Mouse (Mus musculus): ENCODE data around the gene Micu1. TPM values are rescaled to one million over a fixed set of nuclear protein-coding genes. Genes with fewer than 3 reads are reported as not detected.

The Micu1 gene
- polyA plus RNA-seq, 1 experiment: 22.9 TPM

GRCm38 (mm10) chr10:59707595-59707994 is 5.3 kb downstream of the Micu1 start:
- no peaks in the 10 kb centered on the region for H3K36me3 ChIP-seq (ENCODE audit: control insufficient read depth, insufficient read depth, low read length, poor library complexity, severe bottlenecking)
- no peak for TF ChIP-seq POLR2A (IDR thresholded peaks at IDR 0.05; ENCODE audit: insufficient read depth, low read length)
- TF ChIP-seq EP300 (IDR thresholded peaks at IDR 0.05; ENCODE audit: insufficient read depth, low read depth, low read length): no peak
- no peak overlapping the region for H3K9ac ChIP-seq (ENCODE audit: low read depth, poor library complexity, severe bottlenecking)
- no peaks in the 10 kb centered on the region for H3K27me3 ChIP-seq (ENCODE audit: control insufficient read depth, insufficient read depth, low read length, poor library complexity, severe bottlenecking)
- no peak overlapping the region for H3K27ac ChIP-seq (ENCODE audit: insufficient read depth, low read length)
- H3K4me1 ChIP-seq (ENCODE audit: control insufficient read depth, insufficient read depth, low read length): peaks cover 1% of the 10 kb centered on the region
- H3K4me3 ChIP-seq (ENCODE audit: low read depth, low read length): no peak overlapping the region
- H3K9me3 ChIP-seq (replicated peaks; ENCODE audit: control insufficient read depth, insufficient read depth, low read length, poor library complexity, severe bottlenecking): no peaks in the 10 kb centered on the region; the same call in 1 of the 2 replicates

DNA sequence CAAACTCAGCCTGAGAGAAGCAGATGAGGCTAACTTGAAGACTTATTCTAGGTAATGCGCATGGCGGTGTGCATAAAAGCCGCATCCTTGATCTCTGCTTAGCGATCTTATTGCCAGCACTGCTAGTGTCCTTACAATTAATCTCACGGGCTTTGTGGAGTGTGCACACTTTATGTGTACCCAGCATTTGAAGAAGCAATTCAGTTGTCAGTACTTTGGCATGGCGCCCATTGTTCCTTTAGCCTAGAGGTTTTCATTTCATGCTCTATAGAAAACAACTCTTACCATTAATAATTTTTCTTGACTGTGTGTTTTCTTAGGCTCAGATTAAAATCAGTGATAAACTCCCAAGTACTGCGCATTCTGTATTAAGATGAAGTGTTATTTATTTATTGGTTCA is 7.0 kb downstream of the Micu1 start:
- Histone ChIP-seq H3K4me1 (ENCODE audit: control insufficient read depth, insufficient read depth, low read length) (no peaks in the 10 kb centered on the region), H3K9me3 (replicated peaks; ENCODE audit: control insufficient read depth, insufficient read depth, low read length, poor library complexity, severe bottlenecking) (no peaks in the 10 kb centered on the region; the same call in 1 of the 2 replicates)
- TF ChIP-seq EP300 (IDR thresholded peaks at IDR 0.05; ENCODE audit: insufficient read depth, low read depth, low read length) (no peak), CTCF (IDR thresholded peaks at IDR 0.05; ENCODE audit: low read depth, low read length) (no peak), POLR2A (IDR thresholded peaks at IDR 0.05; ENCODE audit: insufficient read depth, low read length) (no peak)

DNA sequence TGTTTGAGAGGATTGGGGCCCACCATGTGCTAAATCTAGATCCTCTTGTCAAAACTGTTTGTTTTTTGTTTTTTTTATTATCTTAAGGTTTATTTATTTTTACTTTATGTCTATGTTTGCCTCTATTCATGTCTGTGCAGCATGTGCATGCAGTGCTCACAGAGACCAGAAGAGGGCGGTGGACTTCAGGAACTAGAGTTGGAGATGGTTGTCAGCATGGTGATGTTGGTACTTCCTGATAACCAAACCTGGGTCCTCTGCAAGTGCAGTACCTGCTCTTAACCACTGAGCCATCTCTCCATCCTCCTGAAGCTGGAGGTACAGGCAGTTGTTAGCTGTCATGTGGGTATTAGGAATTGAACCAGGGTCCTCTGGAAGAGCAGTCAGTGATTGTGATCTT is 8.0 kb downstream of the Micu1 start:
- Histone ChIP-seq H3K9me3 (replicated peaks; ENCODE audit: control insufficient read depth, insufficient read depth, low read length, poor library complexity, severe bottlenecking) (no peaks in the 10 kb centered on the region; the same call in 1 of the 2 replicates), H3K9ac (ENCODE audit: low read depth, poor library complexity, severe bottlenecking) (no peak overlapping the region), H3K36me3 (ENCODE audit: control insufficient read depth, insufficient read depth, low read length, poor library complexity, severe bottlenecking) (no peaks in the 10 kb centered on the region), H3K4me1 (ENCODE audit: control insufficient read depth, insufficient read depth, low read length) (no peaks in the 10 kb centered on the region), H3K4me3 (ENCODE audit: low read depth, low read length) (no peak overlapping the region), H3K27ac (ENCODE audit: insufficient read depth, low read length) (no peak overlapping the region), H3K27me3 (ENCODE audit: control insufficient read depth, insufficient read depth, low read length, poor library complexity, severe bottlenecking) (no peaks in the 10 kb centered on the region)
- TF ChIP-seq POLR2A (IDR thresholded peaks at IDR 0.05; ENCODE audit: insufficient read depth, low read length) (no peak), CTCF (IDR thresholded peaks at IDR 0.05; ENCODE audit: low read depth, low read length) (peak; percentile 50)

More for the DNA sequence above, 7.0 kb downstream of the Micu1 start:
- Histone ChIP-seq H3K36me3 (ENCODE audit: control insufficient read depth, insufficient read depth, low read length, poor library complexity, severe bottlenecking) (no peaks in the 10 kb centered on the region), H3K27ac (ENCODE audit: insufficient read depth, low read length) (no peak overlapping the region), H3K4me3 (ENCODE audit: low read depth, low read length) (no peak overlapping the region), H3K27me3 (ENCODE audit: control insufficient read depth, insufficient read depth, low read length, poor library complexity, severe bottlenecking) (no peaks in the 10 kb centered on the region), H3K9ac (ENCODE audit: low read depth, poor library complexity, severe bottlenecking) (no peak overlapping the region)

DNA sequence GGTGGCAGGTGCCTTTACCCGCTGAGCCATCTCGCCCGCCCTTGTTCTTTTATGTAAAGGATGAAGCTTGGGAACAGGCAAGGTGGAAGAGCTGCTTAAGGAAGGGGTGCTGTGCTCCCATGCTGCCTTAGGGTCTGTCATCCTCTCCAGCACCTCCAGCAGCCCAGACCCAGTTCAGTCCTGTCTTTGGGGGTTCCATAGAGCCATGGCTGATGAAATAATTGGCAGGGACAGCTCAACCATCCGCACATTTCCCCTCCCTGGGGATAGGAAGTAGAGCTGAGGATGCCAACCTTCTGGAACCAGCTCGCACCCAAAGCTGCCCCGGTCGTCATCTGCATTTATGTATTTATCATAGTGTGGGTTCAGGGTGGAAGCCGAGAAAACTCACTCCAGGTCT is 9.8 kb downstream of the Micu1 start:
- H3K9ac ChIP-seq (ENCODE audit: low read depth, poor library complexity, severe bottlenecking): no peak overlapping the region
- no peak overlapping the region for H3K4me3 ChIP-seq (ENCODE audit: low read depth, low read length)
- no peak for TF ChIP-seq EP300 (IDR thresholded peaks at IDR 0.05; ENCODE audit: insufficient read depth, low read depth, low read length)
- no peak for TF ChIP-seq CTCF (IDR thresholded peaks at IDR 0.05; ENCODE audit: low read depth, low read length)
- no peak overlapping the region for H3K27ac ChIP-seq (ENCODE audit: insufficient read depth, low read length)
- no peaks in the 10 kb centered on the region for H3K27me3 ChIP-seq (ENCODE audit: control insufficient read depth, insufficient read depth, low read length, poor library complexity, severe bottlenecking)
- no peaks in the 10 kb centered on the region for H3K4me1 ChIP-seq (ENCODE audit: control insufficient read depth, insufficient read depth, low read length)
- no peaks in the 10 kb centered on the region for H3K36me3 ChIP-seq (ENCODE audit: control insufficient read depth, insufficient read depth, low read length, poor library complexity, severe bottlenecking)
- H3K9me3 ChIP-seq (replicated peaks; ENCODE audit: control insufficient read depth, insufficient read depth, low read length, poor library complexity, severe bottlenecking): no peaks in the 10 kb centered on the region; the same call in 1 of the 2 replicates

GRCm38 (mm10) chr10:59720017-59720416 is 17.7 kb downstream of the Micu1 start:
- no peak for TF ChIP-seq POLR2A (IDR thresholded peaks at IDR 0.05; ENCODE audit: insufficient read depth, low read length)
- no peak for TF ChIP-seq EP300 (IDR thresholded peaks at IDR 0.05; ENCODE audit: insufficient read depth, low read depth, low read length)
- no peak for TF ChIP-seq CTCF (IDR thresholded peaks at IDR 0.05; ENCODE audit: low read depth, low read length)
- H3K9me3 ChIP-seq (replicated peaks; ENCODE audit: control insufficient read depth, insufficient read depth, low read length, poor library complexity, severe bottlenecking): no peaks in the 10 kb centered on the region
- no peaks in the 10 kb centered on the region for H3K4me1 ChIP-seq (ENCODE audit: control insufficient read depth, insufficient read depth, low read length)

GRCm38 (mm10) chr10:59721555-59721954 is 19.3 kb downstream of the Micu1 start:
- Histone ChIP-seq H3K27me3 (ENCODE audit: control insufficient read depth, insufficient read depth, low read length, poor library complexity, severe bottlenecking) (no peaks in the 10 kb centered on the region), H3K4me1 (ENCODE audit: control insufficient read depth, insufficient read depth, low read length) (no peaks in the 10 kb centered on the region), H3K36me3 (ENCODE audit: control insufficient read depth, insufficient read depth, low read length, poor library complexity, severe bottlenecking) (no peaks in the 10 kb centered on the region), H3K27ac (ENCODE audit: insufficient read depth, low read length) (no peak overlapping the region), H3K4me3 (ENCODE audit: low read depth, low read length) (no peak overlapping the region), H3K9ac (ENCODE audit: low read depth, poor library complexity, severe bottlenecking) (no peak overlapping the region), H3K9me3 (replicated peaks; ENCODE audit: control insufficient read depth, insufficient read depth, low read length, poor library complexity, severe bottlenecking) (no peaks in the 10 kb centered on the region)
- TF ChIP-seq POLR2A (IDR thresholded peaks at IDR 0.05; ENCODE audit: insufficient read depth, low read length): no peak
- no peak for TF ChIP-seq CTCF (IDR thresholded peaks at IDR 0.05; ENCODE audit: low read depth, low read length)
- no peak for TF ChIP-seq EP300 (IDR thresholded peaks at IDR 0.05; ENCODE audit: insufficient read depth, low read depth, low read length)

More at GRCm38 (mm10) chr10:59720017-59720416, 17.7 kb downstream of the Micu1 start:
- Histone ChIP-seq H3K9ac (ENCODE audit: low read depth, poor library complexity, severe bottlenecking) (no peak overlapping the region), H3K36me3 (ENCODE audit: control insufficient read depth, insufficient read depth, low read length, poor library complexity, severe bottlenecking) (no peaks in the 10 kb centered on the region), H3K27me3 (ENCODE audit: control insufficient read depth, insufficient read depth, low read length, poor library complexity, severe bottlenecking) (no peaks in the 10 kb centered on the region), H3K4me3 (ENCODE audit: low read depth, low read length) (no peak overlapping the region), H3K27ac (ENCODE audit: insufficient read depth, low read length) (no peak overlapping the region)

Measured in ES-Bruce4 (cell line).